Mouse (Mus musculus) liver, postnatal 0 days (tissue): ENCODE data around the gene Cmya5.

Experiments
- CTCF ChIP-seq: sonication (generic); IDR thresholded peaks from 2 replicates; pipeline ENCODE4 v1.5.1; 2016; ENCODE audit warnings: antibody characterized with exemption, low read depth
- EP300 ChIP-seq: IDR thresholded peaks from 2 replicates; pipeline ENCODE4 v1.6.1; 2016; ENCODE audit warnings: antibody characterized with exemption, low read depth, mild to moderate bottlenecking

DNA sequence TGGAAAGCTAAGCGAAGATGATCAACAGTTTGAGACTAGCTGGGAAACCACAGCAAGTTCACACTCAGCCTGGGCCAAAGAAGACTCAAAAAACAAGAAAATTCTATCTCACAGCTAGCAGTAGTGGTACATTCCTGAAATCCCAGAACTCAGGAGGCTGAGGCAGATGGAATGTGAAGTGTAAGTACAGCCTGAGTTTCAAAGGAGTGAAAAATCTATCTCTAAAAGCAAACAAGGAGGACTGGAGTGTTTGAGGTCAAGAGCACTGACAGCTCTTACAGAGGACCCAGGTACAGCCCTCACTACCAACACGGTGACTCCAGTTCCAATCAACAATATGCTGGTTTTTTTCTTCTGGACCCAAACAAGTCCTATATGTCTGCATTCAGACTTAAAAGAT, 44.9 kb upstream of the Cmya5 start:
- TF ChIP-seq CTCF = no peak
- TF ChIP-seq EP300 = no peak
